Mouse (Mus musculus): Measurements from ENCODE around the gene 2210017I01Rik.

2210017I01Rik gene

DNA sequence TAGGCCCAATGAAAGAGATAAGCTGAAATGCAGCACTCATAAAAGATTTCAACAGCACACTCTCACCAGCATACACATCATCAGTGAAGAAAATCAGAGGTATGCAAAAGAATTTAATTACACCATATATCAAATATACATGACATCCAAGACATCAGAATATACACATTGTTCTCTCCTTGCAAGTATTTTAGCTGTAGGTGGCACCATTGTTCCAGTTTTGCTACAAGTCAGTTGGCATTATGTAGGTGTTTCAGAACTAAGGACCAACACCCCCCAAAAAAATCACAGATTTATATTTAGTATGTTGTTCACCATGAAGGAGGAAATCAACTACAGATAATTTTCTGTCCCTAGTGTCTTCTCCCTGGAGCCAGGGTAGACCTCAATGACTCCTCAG is 41.9 kb downstream of the 2210017I01Rik start:
- no peak for DNase-seq (ENCODE audit: low spot score in 2 of 2)

All from urinary bladder, postnatal 4 days (tissue).